Mouse (Mus musculus): ENCODE results near the gene Vmn1r43.

- TF ChIP-seq EP300 (IDR thresholded peaks at IDR 0.05; ENCODE audit: low read depth) (no peak), CTCF (IDR thresholded peaks at IDR 0.05; ENCODE audit: low read depth) (no peak)
These were observed 18.7 kb downstream of the Vmn1r43 start for GRCm38 (mm10) chr6:89857552-89857951.

All from liver, postnatal 0 days (tissue).